Mouse (Mus musculus) heart, embryonic 10.5 days (tissue): Measurements from ENCODE around the gene Abraxas1. TPM values are rescaled to one million over a fixed set of nuclear protein-coding genes. Genes with fewer than 3 reads are reported as not detected.

Experiments
- DNase-seq: peaks from one replicate; pipeline ENCODE4 v3.0.0-alpha.2; 2017; ENCODE audit warnings: low spot score
- H3K27ac ChIP-seq: fragments of 300-500 bp; sonication (generic); 2 replicates; pipeline ENCODE4 v1.5.1; 2016; ENCODE audit warnings: mild to moderate bottlenecking
- H3K27me3 ChIP-seq: fragments of 300-500 bp; sonication (generic); 2 replicates; pipeline ENCODE4 v1.6.1; 2016; ENCODE audit warnings: mild to moderate bottlenecking; ENCODE audit not compliant: poor library complexity, insufficient read depth, severe bottlenecking
- H3K36me3 ChIP-seq: fragments of 300-500 bp; sonication (generic); 2 replicates; pipeline ENCODE4 v1.6.1; 2016; ENCODE audit warnings: mild to moderate bottlenecking, moderate library complexity
- H3K4me1 ChIP-seq: fragments of 300-500 bp; sonication (generic); 2 replicates; pipeline ENCODE4 v1.6.1; 2016; ENCODE audit warnings: mild to moderate bottlenecking
- H3K4me3 ChIP-seq: fragments of 300-500 bp; sonication (generic); 2 replicates; pipeline ENCODE4 v1.5.1; 2016; ENCODE audit warnings: mild to moderate bottlenecking, moderate library complexity
- H3K9me3 ChIP-seq: fragments of 300-500 bp; sonication (generic); 2 replicates; pipeline ENCODE4 v1.6.1; 2016; ENCODE audit warnings: mild to moderate bottlenecking, moderate library complexity
- WGBS: fragments of 180-500 bp; shearing (Covaris S2); methylation state at CpG from one replicate; pipeline ENCODE4 v1.1.7; 2016; 5-methylcytosine and 5-hydroxymethylcytosine counted together
- polyA plus RNA-seq: library from polyadenylated mRNA; unstranded; fragments of >200 nt; fragmentation: Nextera tagmentation; extraction: Ambion mirVana; gene quantifications from 2 replicates; pipeline ENCODE4 v1.2.1, GENCODE M21; 2016

Gene Abraxas1
- 31.7 and 33.2 TPM in 2 replicates for polyA plus RNA-seq

- Histone ChIP-seq H3K27ac (peak within 1 kb of the TSS; percentile 100), H3K4me3 (peak within 1 kb of the TSS; percentile 92), H3K27me3 (no peaks in the 10 kb centered on the region), H3K36me3 (peaks cover 15% of the 10 kb centered on the region), H3K9me3 (no peaks in the 10 kb centered on the region), H3K4me1 (peaks cover 5% of the 10 kb centered on the region; the same call in 1 of the 2 replicates)
- DNase-seq = peak; percentile 95
- under 1% methylated on average over 63 of the region's 63 CpGs for WGBS
Observed at GRCm38 (mm10) chr5:100820483-100821184, at the start of gene Abraxas1. Abraxas1 (minus strand) TSS chr5:100820965.

- H3K4me3 ChIP-seq = no peak overlapping the region
- H3K9me3 ChIP-seq = no peaks in the 10 kb centered on the region
- H3K4me1 ChIP-seq = no peaks in the 10 kb centered on the region
- H3K27ac ChIP-seq = no peak overlapping the region
- no peaks in the 10 kb centered on the region for H3K36me3 ChIP-seq
- DNase-seq = no peak
- 69% methylated on average over 4 of the region's 4 CpGs for WGBS
- H3K27me3 ChIP-seq = no peaks in the 10 kb centered on the region
Observed at GRCm38 (mm10) chr5:100869197-100869895, 48.6 kb upstream of the Abraxas1 start.

GRCm38 (mm10) chr5:100866183-100866582 is 45.4 kb upstream of the Abraxas1 start:
- Histone ChIP-seq H3K36me3 (no peaks in the 10 kb centered on the region), H3K9me3 (no peaks in the 10 kb centered on the region), H3K4me3 (no peak overlapping the region), H3K27me3 (no peaks in the 10 kb centered on the region), H3K4me1 (peaks cover 8% of the 10 kb centered on the region), H3K27ac (no peak overlapping the region)
- WGBS = 75% methylated on average over 2 of the region's 2 CpGs
- DNase-seq = no peak

- Histone ChIP-seq H3K4me1 (peaks cover 19% of the 10 kb centered on the region), H3K4me3 (no peak overlapping the region), H3K27ac (no peak overlapping the region), H3K27me3 (no peaks in the 10 kb centered on the region), H3K36me3 (no peaks in the 10 kb centered on the region), H3K9me3 (no peaks in the 10 kb centered on the region)
- WGBS = 77% methylated on average over 6 of the region's 6 CpGs
- no peak for DNase-seq
Observed at GRCm38 (mm10) chr5:100864438-100864837, 43.7 kb upstream of the Abraxas1 start.

GRCm38 (mm10) chr5:100863091-100863490 is 42.3 kb upstream of the Abraxas1 start:
- Histone ChIP-seq H3K27ac (no peak overlapping the region), H3K36me3 (no peaks in the 10 kb centered on the region), H3K27me3 (no peaks in the 10 kb centered on the region), H3K9me3 (no peaks in the 10 kb centered on the region), H3K4me1 (peaks cover 19% of the 10 kb centered on the region), H3K4me3 (no peak overlapping the region)
- 76% methylated on average over 2 of the region's 2 CpGs for WGBS
- DNase-seq = no peak

GRCm38 (mm10) chr5:100861811-100862210 is 41.0 kb upstream of the Abraxas1 start:
- H3K36me3 ChIP-seq = no peaks in the 10 kb centered on the region
- peaks cover 19% of the 10 kb centered on the region for H3K4me1 ChIP-seq
- 74% methylated on average over 7 of the region's 7 CpGs for WGBS
- no peaks in the 10 kb centered on the region for H3K27me3 ChIP-seq
- no peaks in the 10 kb centered on the region for H3K9me3 ChIP-seq
- DNase-seq = no peak
- no peak overlapping the region for H3K4me3 ChIP-seq
- H3K27ac ChIP-seq = 0 out of 2 replicates have a peak overlapping the region, but pooled peaks have one; percentile 24

GRCm38 (mm10) chr5:100861140-100861539 is 40.4 kb upstream of the Abraxas1 start:
- Histone ChIP-seq H3K4me1 (peaks cover 19% of the 10 kb centered on the region), H3K4me3 (no peak overlapping the region), H3K27me3 (no peaks in the 10 kb centered on the region), H3K9me3 (no peaks in the 10 kb centered on the region), H3K27ac (peak overlapping the region; percentile 24; the same call in 1 of the 2 replicates), H3K36me3 (no peaks in the 10 kb centered on the region)
- WGBS = 21% methylated on average over 4 of the region's 4 CpGs
- no peak for DNase-seq

- H3K27ac ChIP-seq = peak overlapping the region; percentile 24; the same call in 1 of the 2 replicates
- peaks cover 19% of the 10 kb centered on the region for H3K4me1 ChIP-seq
- DNase-seq = peak; percentile 78
- H3K27me3 ChIP-seq = no peaks in the 10 kb centered on the region
- H3K9me3 ChIP-seq = no peaks in the 10 kb centered on the region
- H3K4me3 ChIP-seq = no peak overlapping the region
- H3K36me3 ChIP-seq = no peaks in the 10 kb centered on the region
- WGBS = 61% methylated on average over 12 of the region's 12 CpGs
Observed at GRCm38 (mm10) chr5:100860417-100861053, 39.8 kb upstream of the Abraxas1 start.

GRCm38 (mm10) chr5:100856552-100856951 is 35.8 kb upstream of the Abraxas1 start:
- H3K4me3 ChIP-seq = no peak overlapping the region
- no peaks in the 10 kb centered on the region for H3K9me3 ChIP-seq
- H3K27ac ChIP-seq = no peak overlapping the region
- H3K27me3 ChIP-seq = no peaks in the 10 kb centered on the region
- no peak for DNase-seq
- WGBS = 91% methylated on average over 3 of the region's 3 CpGs
- H3K4me1 ChIP-seq = peaks cover 15% of the 10 kb centered on the region
- no peaks in the 10 kb centered on the region for H3K36me3 ChIP-seq

- Histone ChIP-seq H3K9me3 (no peaks in the 10 kb centered on the region), H3K4me3 (no peak overlapping the region), H3K36me3 (peaks cover 5% of the 10 kb centered on the region; the same call in 1 of the 2 replicates), H3K27ac (no peak overlapping the region), H3K4me1 (no peaks in the 10 kb centered on the region), H3K27me3 (no peaks in the 10 kb centered on the region)
- WGBS = 78% methylated on average over 4 of the region's 4 CpGs
- DNase-seq = no peak
Observed at GRCm38 (mm10) chr5:100853963-100854362, 33.2 kb upstream of the Abraxas1 start.

- Histone ChIP-seq H3K27me3 (peaks cover 17% of the 10 kb centered on the region), H3K36me3 (peaks cover 8% of the 10 kb centered on the region; the same call in 1 of the 2 replicates), H3K9me3 (no peaks in the 10 kb centered on the region), H3K27ac (0 out of 2 replicates have a peak overlapping the region, but pooled peaks have one; percentile 88), H3K4me3 (peak overlapping the region; percentile 89), H3K4me1 (peaks cover 21% of the 10 kb centered on the region; the same call in 1 of the 2 replicates)
- 6% methylated on average over 2 of the region's 2 CpGs for WGBS
- no peak for DNase-seq
Observed at GRCm38 (mm10) chr5:100847143-100847542, 26.4 kb upstream of the Abraxas1 start.

GRCm38 (mm10) chr5:100846599-100846920 is 25.8 kb upstream of the Abraxas1 start:
- Histone ChIP-seq H3K27ac (peak overlapping the region; percentile 88), H3K4me1 (peaks cover 21% of the 10 kb centered on the region; the same call in 1 of the 2 replicates), H3K27me3 (peaks cover 17% of the 10 kb centered on the region), H3K9me3 (no peaks in the 10 kb centered on the region), H3K36me3 (peaks cover 8% of the 10 kb centered on the region; the same call in 1 of the 2 replicates), H3K4me3 (peak overlapping the region; percentile 89)
- WGBS = 1% methylated on average over 22 of the region's 22 CpGs
- DNase-seq = no peak
